Mouse (Mus musculus) R1 (cell line): Measurements from ENCODE around the gene Soga1.

Experiments
- DNase-seq: peaks from one replicate; pipeline ENCODE4 v3.0.0-alpha.2; 2018; ENCODE audit warnings: low read depth, low spot score

The Soga1 gene

GRCm38 (mm10) chr2:157078793-157079700 lies at the start of gene Soga1:
Gene Soga1 (minus strand): TSS chr2:157079254.
- peak; percentile 76 for DNase-seq

- no peak for DNase-seq
Observed at GRCm38 (mm10) chr2:157128072-157128471, 49.0 kb upstream of the Soga1 start.

GRCm38 (mm10) chr2:157127370-157127769 lies 48.3 kb upstream of the Soga1 start:
- DNase-seq, result no peak

GRCm38 (mm10) chr2:157125246-157125645 lies 46.2 kb upstream of the Soga1 start:
- no peak for DNase-seq

GRCm38 (mm10) chr2:157121766-157122165 lies 42.7 kb upstream of the Soga1 start:
- DNase-seq, result no peak

GRCm38 (mm10) chr2:157119075-157119474 lies 40.0 kb upstream of the Soga1 start:
- no peak for DNase-seq

GRCm38 (mm10) chr2:157118556-157118955 lies 39.5 kb upstream of the Soga1 start:
- no peak for DNase-seq

GRCm38 (mm10) chr2:157116964-157117363 lies 37.9 kb upstream of the Soga1 start:
- DNase-seq, result peak; percentile 66

- DNase-seq, result no peak
Observed at GRCm38 (mm10) chr2:157108236-157108635, 29.2 kb upstream of the Soga1 start.

GRCm38 (mm10) chr2:157104454-157104853 lies 25.4 kb upstream of the Soga1 start:
- DNase-seq, result no peak

- peak; percentile 78 for DNase-seq
Observed at GRCm38 (mm10) chr2:157102256-157102655, 23.2 kb upstream of the Soga1 start.

GRCm38 (mm10) chr2:157101650-157102049 lies 22.6 kb upstream of the Soga1 start:
- DNase-seq, result no peak

GRCm38 (mm10) chr2:157100319-157100605 lies 21.2 kb upstream of the Soga1 start:
- DNase-seq, result peak; percentile 80

GRCm38 (mm10) chr2:157099532-157100318 lies 20.7 kb upstream of the Soga1 start:
- DNase-seq, result no peak

- DNase-seq, result peak; percentile 53
Observed at GRCm38 (mm10) chr2:157095005-157095755, 16.1 kb upstream of the Soga1 start.

GRCm38 (mm10) chr2:157092024-157092423 lies 13.0 kb upstream of the Soga1 start:
- no peak for DNase-seq

GRCm38 (mm10) chr2:157087536-157088317 lies 8.7 kb upstream of the Soga1 start:
- DNase-seq, result no peak

GRCm38 (mm10) chr2:157086796-157087195 lies 7.7 kb upstream of the Soga1 start, which contains the start of gene Tldc2:
Gene Tldc2 (plus strand): TSS chr2:157087055.
- DNase-seq, result no peak

GRCm38 (mm10) chr2:157084831-157085585 lies 6.0 kb upstream of the Soga1 start:
- no peak for DNase-seq

- peak; percentile 24 for DNase-seq
Observed at GRCm38 (mm10) chr2:157081960-157082359, 2.9 kb upstream of the Soga1 start.
